Mouse (Mus musculus): Measurements from ENCODE around the gene Zmpste24.

The Zmpste24 gene

DNA sequence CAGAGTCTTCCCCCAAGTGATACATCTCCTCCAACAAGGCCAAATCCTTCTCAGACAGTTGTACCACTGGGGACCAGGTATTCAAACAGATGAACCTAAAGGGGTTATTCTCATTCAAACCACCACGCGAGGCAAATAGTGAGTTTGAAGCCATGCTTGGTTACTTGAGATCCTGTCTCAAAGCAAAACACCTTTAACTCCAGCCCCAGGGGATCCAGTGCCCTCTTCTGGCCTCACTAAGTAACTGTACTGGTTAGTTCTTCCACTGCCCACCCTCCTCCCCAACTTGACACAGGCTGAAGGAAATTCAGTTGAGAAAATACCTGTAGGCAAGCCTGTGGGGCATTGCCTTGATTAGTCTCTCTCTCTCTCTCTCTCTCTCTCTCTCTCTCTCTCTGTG lies 65.0 kb downstream of the Zmpste24 start:
- DNase-seq (ENCODE audit: extremely low spot score, low spot score) = no peak

DNA sequence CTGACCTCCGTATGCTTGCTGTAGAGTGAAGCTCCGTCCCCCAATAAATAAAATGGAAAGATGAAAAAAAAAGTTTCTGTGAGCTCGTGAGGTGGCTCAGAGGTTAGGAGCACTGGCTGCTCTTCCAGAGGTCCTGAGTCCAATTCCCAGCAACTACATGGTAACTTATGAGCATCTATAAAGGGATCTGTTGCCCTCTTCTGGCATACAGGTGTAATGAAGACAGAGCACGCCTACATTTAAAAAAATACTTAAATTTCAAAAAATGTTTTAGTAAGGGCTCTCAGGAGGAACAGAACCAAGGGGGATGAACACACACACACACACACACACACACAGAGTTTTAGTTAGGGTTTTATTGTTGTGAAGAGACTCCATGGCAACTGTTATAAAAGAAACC lies 66.6 kb downstream of the Zmpste24 start:
- no peak for DNase-seq (ENCODE audit: extremely low spot score, low spot score)

DNA sequence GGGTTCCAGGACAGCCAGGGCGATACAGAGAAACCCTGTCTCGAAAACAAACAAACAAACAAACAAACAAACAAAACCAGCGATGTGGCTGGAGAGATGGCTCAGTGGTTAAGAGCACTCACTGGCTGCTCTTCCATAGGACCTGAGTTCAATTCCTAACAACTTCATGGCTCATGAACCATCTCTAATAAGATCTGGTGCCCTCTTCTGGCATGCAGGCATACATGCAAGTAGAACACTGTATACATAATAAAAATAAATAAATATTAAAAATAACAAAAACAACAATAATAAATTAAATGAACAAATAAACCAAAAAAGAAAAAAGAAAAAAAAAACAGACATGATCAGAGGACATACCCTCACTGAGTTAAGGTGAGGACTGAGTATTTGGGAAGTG lies 68.4 kb downstream of the Zmpste24 start:
- no peak for DNase-seq (ENCODE audit: extremely low spot score, low spot score)

- peak; percentile 70 for DNase-seq (ENCODE audit: extremely low spot score, low spot score)
Observed at GRCm38 (mm10) chr4:121028659-121029392, 69.2 kb downstream of the Zmpste24 start.

GRCm38 (mm10) chr4:121028146-121028545 lies 69.9 kb downstream of the Zmpste24 start:
- DNase-seq (ENCODE audit: extremely low spot score, low spot score) = no peak

DNA sequence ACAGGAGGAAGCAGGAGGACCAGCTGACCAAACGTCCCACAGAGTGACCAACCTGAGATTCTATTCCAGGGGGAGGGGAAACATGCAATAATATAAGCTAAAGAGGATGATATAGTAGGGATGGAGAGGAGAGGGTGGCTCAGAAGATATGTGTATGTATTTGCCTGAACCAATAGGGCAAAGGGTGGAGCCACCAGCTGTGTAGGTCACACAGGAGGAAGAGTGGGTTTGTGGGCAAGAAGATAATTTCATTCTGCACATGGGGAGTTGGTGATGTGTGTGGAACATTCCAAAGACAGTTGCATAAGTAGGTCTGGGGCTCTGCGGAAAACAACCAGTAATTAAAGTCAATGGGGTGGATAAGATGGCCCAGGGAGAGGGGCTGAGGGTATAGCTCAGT lies 72.4 kb downstream of the Zmpste24 start:
- no peak for DNase-seq (ENCODE audit: extremely low spot score, low spot score)

DNA sequence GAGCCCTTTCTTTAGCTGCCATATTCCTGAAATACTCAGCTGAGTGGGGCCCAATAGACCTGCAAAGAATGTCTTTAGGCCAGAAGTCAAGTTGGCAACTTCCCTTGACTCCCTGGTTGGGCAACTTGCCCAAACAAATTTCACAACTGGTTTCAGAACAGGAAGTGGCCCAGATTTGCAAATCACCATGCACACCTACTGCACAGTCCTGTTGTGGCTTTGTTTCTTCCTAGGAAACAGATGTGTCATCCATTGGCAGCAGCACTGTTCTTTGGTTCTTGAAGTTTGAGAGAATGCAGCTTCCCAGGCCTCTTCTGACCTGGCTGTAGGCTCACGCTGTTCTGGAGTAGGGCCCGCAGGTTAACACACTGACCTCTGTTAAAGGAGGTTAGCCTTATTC lies 74.1 kb downstream of the Zmpste24 start:
- no peak for DNase-seq (ENCODE audit: extremely low spot score, low spot score)

GRCm38 (mm10) chr4:121023464-121023863 lies 74.6 kb downstream of the Zmpste24 start:
- DNase-seq (ENCODE audit: extremely low spot score, low spot score) = no peak

- no peak for DNase-seq (ENCODE audit: extremely low spot score, low spot score)
Observed at GRCm38 (mm10) chr4:121021911-121022310, 76.1 kb downstream of the Zmpste24 start.

DNA sequence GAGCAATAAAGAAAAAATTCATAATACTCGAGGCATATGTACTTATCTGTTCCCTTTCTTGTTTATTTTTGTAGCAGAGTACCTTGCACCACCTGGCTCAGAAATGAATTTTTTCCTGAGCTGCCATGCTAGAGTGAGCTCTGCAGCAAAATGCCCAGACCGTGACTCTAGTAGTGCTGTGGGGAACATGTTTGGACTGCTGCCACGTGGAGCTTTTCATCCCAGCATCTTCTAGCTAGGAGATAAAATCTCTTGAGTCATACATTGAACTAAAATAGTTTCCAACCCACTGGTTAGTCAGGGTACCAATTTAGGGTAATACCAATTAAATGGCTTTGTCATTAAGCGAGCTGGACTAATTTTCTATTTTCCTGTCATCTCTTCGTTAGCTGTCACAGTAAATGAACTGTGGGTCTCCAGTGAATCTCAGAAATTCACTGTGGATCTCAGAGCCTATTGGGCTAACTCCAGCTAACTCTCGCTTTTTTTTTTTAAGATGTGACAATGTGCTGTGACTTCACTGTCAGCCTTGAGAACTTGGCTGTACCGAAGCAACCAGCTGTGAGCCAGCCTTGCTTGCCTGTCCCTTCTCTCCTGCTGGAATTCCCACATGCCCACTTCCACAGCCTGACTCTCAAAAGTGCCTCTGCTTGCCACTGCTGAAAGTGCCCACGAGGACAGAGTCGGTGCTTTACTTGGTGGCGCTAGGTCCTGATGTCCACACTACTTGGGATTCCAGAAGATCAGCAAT lies 77.8 kb downstream of the Zmpste24 start:
- DNase-seq (ENCODE audit: extremely low spot score, low spot score) = no peak

- no peak for DNase-seq (ENCODE audit: extremely low spot score, low spot score)
Observed at GRCm38 (mm10) chr4:121018250-121018649, 79.8 kb downstream of the Zmpste24 start.

DNA sequence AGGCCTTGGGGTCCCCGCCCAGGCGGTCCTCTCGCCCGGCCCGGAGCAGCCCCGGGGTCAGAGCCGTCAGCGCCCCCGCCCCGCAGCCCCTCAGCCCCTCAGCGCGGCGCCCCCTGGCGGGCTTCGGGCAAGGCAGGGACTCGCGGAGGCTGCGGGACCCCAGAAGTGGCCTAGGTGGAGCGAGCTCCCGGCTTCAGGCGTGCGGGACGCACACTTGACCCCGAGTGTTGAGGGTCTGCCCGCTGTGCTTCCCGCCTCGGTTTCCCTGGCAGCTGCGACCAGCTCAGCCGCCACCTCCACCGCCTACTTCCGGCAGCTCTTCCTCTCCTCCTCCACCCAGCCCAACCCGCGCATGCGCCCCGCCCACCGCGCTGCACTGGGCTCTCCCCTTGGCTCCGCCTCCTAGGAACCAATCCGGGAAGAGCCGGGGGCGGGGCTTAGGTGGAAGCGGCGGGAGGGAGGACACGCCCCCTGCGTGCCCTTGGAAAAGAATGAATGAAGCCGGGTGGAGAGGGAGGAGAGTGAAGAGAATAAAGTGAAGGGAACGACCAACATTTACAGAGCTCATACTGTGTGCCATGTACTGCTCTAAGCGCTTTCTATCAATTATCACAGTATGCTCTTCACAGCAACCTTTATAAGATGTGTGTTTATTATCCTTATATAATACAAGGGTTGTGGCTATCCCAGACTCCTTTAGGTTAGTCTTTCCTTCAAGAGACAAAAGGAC lies 80.9 kb downstream of the Zmpste24 start, which contains the start of gene Smap2:
Gene Smap2, minus strand, starts transcription at position 320 of the 730 bp plus-strand sequence.
- DNase-seq (ENCODE audit: extremely low spot score, low spot score) = peak; percentile 98

- DNase-seq (ENCODE audit: extremely low spot score, low spot score) = no peak
Observed at GRCm38 (mm10) chr4:121016021-121016898, 81.8 kb downstream of the Zmpste24 start.

DNA sequence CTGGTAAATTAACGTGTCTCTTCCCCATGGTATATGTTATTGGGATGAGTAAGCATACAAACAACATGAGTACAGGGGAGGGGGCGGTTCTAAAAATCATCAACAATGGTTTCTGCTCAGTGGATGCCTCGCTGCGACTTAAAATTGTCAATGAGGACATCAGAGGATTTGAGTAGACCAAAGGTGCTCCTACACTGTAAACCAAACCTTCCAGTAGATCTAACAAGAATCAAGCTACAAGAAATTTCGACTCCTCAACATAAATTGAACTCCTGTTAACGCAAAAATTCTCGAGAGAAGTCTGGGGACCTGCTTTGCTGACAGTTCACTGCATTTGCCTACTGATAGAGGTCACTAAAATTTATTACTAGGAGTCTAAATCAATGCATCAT lies 82.8 kb downstream of the Zmpste24 start:
- no peak for DNase-seq (ENCODE audit: extremely low spot score, low spot score)

- no peak for DNase-seq (ENCODE audit: extremely low spot score, low spot score)
Observed at GRCm38 (mm10) chr4:121014594-121015267, 83.3 kb downstream of the Zmpste24 start.

- no peak for DNase-seq (ENCODE audit: extremely low spot score, low spot score)
Observed at GRCm38 (mm10) chr4:121010770-121011549, 87.1 kb downstream of the Zmpste24 start.

Measured in neural tube, embryonic 10.5 days (tissue).